Mouse (Mus musculus) midbrain, embryonic 11.5 days (tissue): ENCODE measurements at regions not wholly inside any gene's neighbourhood (a gene's known extent, or its start where the extent isn't known, plus 50 kb on each side); places are given as distances from the start of the nearest gene placed in this dataset.
"Not testable (repeated sequence)": the region's sequence is repeated elsewhere in the genome, so short reads cannot be mapped to it uniquely, and the experiment has no call there.

Experiments used
- ATAC-seq: fragments of 200-750 bp; cut with Nextera tagmentation; 2 replicates; pipeline ENCODE4 v1.8.0; 2017; ENCODE audit warnings: moderate TSS enrichment, moderate library complexity; ENCODE audit not compliant: low FRiP score
- DNase-seq: peaks from one replicate; pipeline ENCODE4 v3.0.0; 2015; ENCODE audit warnings: low spot score; ENCODE audit errors: missing footprints
- H3K27ac ChIP-seq: fragments of 300-500 bp; sonication (generic); 2 replicates; pipeline ENCODE4 v1.5.1; 2014; ENCODE audit warnings: low read depth, low read length
- H3K27me3 ChIP-seq: fragments of 300-500 bp; sonication (generic); 2 replicates; pipeline ENCODE4 v1.6.1; 2014; ENCODE audit warnings: mild to moderate bottlenecking, low read length, moderate library complexity, mixed read lengths; ENCODE audit not compliant: control insufficient read depth, insufficient read depth
- H3K36me3 ChIP-seq: fragments of 300-500 bp; sonication (generic); 2 replicates; pipeline ENCODE4 v1.6.1; 2014; ENCODE audit warnings: mild to moderate bottlenecking, low read length, moderate library complexity, mixed read lengths; ENCODE audit not compliant: control insufficient read depth, insufficient read depth
- H3K4me1 ChIP-seq: fragments of 300-500 bp; sonication (generic); 2 replicates; pipeline ENCODE4 v1.6.1; 2014; ENCODE audit warnings: low read length; ENCODE audit not compliant: control insufficient read depth, insufficient read depth
- H3K4me2 ChIP-seq: fragments of 300-500 bp; sonication (generic); 2 replicates; pipeline ENCODE4 v1.6.1; 2014; ENCODE audit warnings: mild to moderate bottlenecking, moderate library complexity
- H3K4me3 ChIP-seq: fragments of 300-500 bp; sonication (generic); 2 replicates; pipeline ENCODE4 v1.5.1; 2014; ENCODE audit warnings: low read depth, low read length
- H3K9ac ChIP-seq: fragments of 300-500 bp; sonication (generic); 2 replicates; pipeline ENCODE4 v1.6.1; 2014; ENCODE audit warnings: low read length
- H3K9me3 ChIP-seq: fragments of 300-500 bp; sonication (generic); 2 replicates; pipeline ENCODE4 v1.6.1; 2016; ENCODE audit warnings: low read length; ENCODE audit not compliant: control insufficient read depth
- WGBS: fragments of 180-500 bp; shearing (Covaris S2); extraction: QIAGEN DNeasy Blood & Tissue Kit; methylation state at CpG from one replicate; pipeline ENCODE4 v1.1.7; 2014; 5-methylcytosine and 5-hydroxymethylcytosine counted together

- ATAC-seq: no peak
- no peaks in the 10 kb centered on the region for H3K36me3 ChIP-seq
- H3K27ac ChIP-seq: no peak overlapping the region
- no peaks in the 10 kb centered on the region for H3K4me1 ChIP-seq
- no peak overlapping the region for H3K4me3 ChIP-seq
- no peak for DNase-seq
- no peak overlapping the region for H3K4me2 ChIP-seq
- whole genome bisulfite sequencing: 48% methylated on average over 2 of the region's 2 CpGs
- H3K9me3 ChIP-seq: no peaks in the 10 kb centered on the region
- no peaks in the 10 kb centered on the region for H3K27me3 ChIP-seq
- H3K9ac ChIP-seq: no peak overlapping the region
Measured at GRCm38 (mm10) chr13:70093970-70094369, 291.8 kb downstream of the Med10 start.

- no peaks in the 10 kb centered on the region for H3K36me3 ChIP-seq
- ATAC-seq (peak; percentile 64; the same call in 1 of the 2 replicates), DNase-seq (peak; percentile 83)
- no peak overlapping the region for H3K4me2 ChIP-seq
- no peak overlapping the region for H3K9ac ChIP-seq
- no peak overlapping the region for H3K4me3 ChIP-seq
- 58% methylated on average over 7 of the region's 7 CpGs for WGBS
- no peaks in the 10 kb centered on the region for H3K4me1 ChIP-seq
- no peaks in the 10 kb centered on the region for H3K27me3 ChIP-seq
- H3K9me3 ChIP-seq: no peaks in the 10 kb centered on the region
- no peak overlapping the region for H3K27ac ChIP-seq
Measured at GRCm38 (mm10) chr13:70096430-70097301, 294.5 kb downstream of the Med10 start.

GRCm38 (mm10) chr13:70100091-70100490, 297.9 kb downstream of the Med10 start:
- H3K27me3 ChIP-seq, H3K27ac ChIP-seq, H3K9me3 ChIP-seq, H3K4me2 ChIP-seq, ATAC-seq, H3K9ac ChIP-seq, H3K4me3 ChIP-seq, H3K36me3 ChIP-seq, H3K4me1 ChIP-seq: not testable (repeated sequence)
- DNase-seq: peak; percentile 60
- WGBS: 75% methylated on average over 1 of the region's 1 CpGs

- H3K27ac ChIP-seq: no peak overlapping the region
- H3K36me3 ChIP-seq: no peaks in the 10 kb centered on the region
- no peaks in the 10 kb centered on the region for H3K4me1 ChIP-seq
- ATAC-seq (no peak), DNase-seq (peak; percentile 60)
- H3K9ac ChIP-seq: no peak overlapping the region
- no peak overlapping the region for H3K4me3 ChIP-seq
- WGBS: 82% methylated on average over 7 of the region's 7 CpGs
- no peaks in the 10 kb centered on the region for H3K27me3 ChIP-seq
- H3K4me2 ChIP-seq: no peak overlapping the region
- H3K9me3 ChIP-seq: no peaks in the 10 kb centered on the region
Measured at GRCm38 (mm10) chr13:70103021-70103420, 300.8 kb downstream of the Med10 start.

GRCm38 (mm10) chr13:70103491-70103890, 301.3 kb downstream of the Med10 start:
- not testable (repeated sequence) for DNase-seq

GRCm38 (mm10) chr13:70103903-70104302, 301.7 kb downstream of the Med10 start:
- Histone ChIP-seq H3K4me1 (no peaks in the 10 kb centered on the region), H3K36me3 (no peaks in the 10 kb centered on the region), H3K27ac (no peak overlapping the region), H3K4me2 (no peak overlapping the region), H3K4me3 (no peak overlapping the region), H3K9ac (no peak overlapping the region), H3K27me3 (no peaks in the 10 kb centered on the region), H3K9me3 (no peaks in the 10 kb centered on the region)
- WGBS: 92% methylated on average over 4 of the region's 4 CpGs
- ATAC-seq (no peak), DNase-seq (peak; percentile 73)

More at GRCm38 (mm10) chr13:70103491-70103890, 301.3 kb downstream of the Med10 start:
- H3K9me3 ChIP-seq, H3K4me3 ChIP-seq, H3K27ac ChIP-seq, H3K9ac ChIP-seq, H3K27me3 ChIP-seq, H3K36me3 ChIP-seq, H3K4me2 ChIP-seq, ATAC-seq, H3K4me1 ChIP-seq: not testable (repeated sequence)
- 94% methylated on average over 10 of the region's 10 CpGs for WGBS

GRCm38 (mm10) chr13:70115576-70115975, 313.4 kb downstream of the Med10 start:
- Histone ChIP-seq H3K36me3 (no peaks in the 10 kb centered on the region), H3K4me3 (no peak overlapping the region), H3K27ac (no peak overlapping the region), H3K27me3 (no peaks in the 10 kb centered on the region), H3K9me3 (no peaks in the 10 kb centered on the region), H3K4me1 (no peaks in the 10 kb centered on the region), H3K9ac (no peak overlapping the region), H3K4me2 (no peak overlapping the region)
- DNase-seq: no peak
- WGBS: 88% methylated on average over 9 of the region's 9 CpGs
- no peak for ATAC-seq

GRCm38 (mm10) chr13:70124860-70125545, 322.8 kb downstream of the Med10 start:
- Histone ChIP-seq H3K36me3 (no peaks in the 10 kb centered on the region), H3K27me3 (no peaks in the 10 kb centered on the region), H3K4me1 (no peaks in the 10 kb centered on the region), H3K9ac (no peak overlapping the region), H3K9me3 (no peaks in the 10 kb centered on the region), H3K27ac (no peak overlapping the region), H3K4me2 (no peak overlapping the region), H3K4me3 (no peak overlapping the region)
- ATAC-seq: no peak
- DNase-seq: no peak
- 42% methylated on average over 9 of the region's 9 CpGs for WGBS

- Histone ChIP-seq H3K27me3 (no peaks in the 10 kb centered on the region), H3K4me3 (no peak overlapping the region), H3K4me2 (no peak overlapping the region), H3K9me3 (no peaks in the 10 kb centered on the region), H3K9ac (no peak overlapping the region), H3K4me1 (no peaks in the 10 kb centered on the region), H3K27ac (no peak overlapping the region), H3K36me3 (no peaks in the 10 kb centered on the region)
- ATAC-seq: no peak
- WGBS: 83% methylated on average over 4 of the region's 4 CpGs
- DNase-seq: no peak
Measured at GRCm38 (mm10) chr13:70127310-70127709, 325.1 kb downstream of the Med10 start.
